Mouse (Mus musculus) hindlimb bud, embryonic 11.5 days (tissue): ENCODE measurements around the gene Zfp94.

Experiments
- DNase-seq: peaks from one replicate; pipeline ENCODE4 v3.0.0-alpha.2; 2012; ENCODE audit warnings: low read depth, low spot score; ENCODE audit errors: extremely low spot score

Zfp94 gene

DNA sequence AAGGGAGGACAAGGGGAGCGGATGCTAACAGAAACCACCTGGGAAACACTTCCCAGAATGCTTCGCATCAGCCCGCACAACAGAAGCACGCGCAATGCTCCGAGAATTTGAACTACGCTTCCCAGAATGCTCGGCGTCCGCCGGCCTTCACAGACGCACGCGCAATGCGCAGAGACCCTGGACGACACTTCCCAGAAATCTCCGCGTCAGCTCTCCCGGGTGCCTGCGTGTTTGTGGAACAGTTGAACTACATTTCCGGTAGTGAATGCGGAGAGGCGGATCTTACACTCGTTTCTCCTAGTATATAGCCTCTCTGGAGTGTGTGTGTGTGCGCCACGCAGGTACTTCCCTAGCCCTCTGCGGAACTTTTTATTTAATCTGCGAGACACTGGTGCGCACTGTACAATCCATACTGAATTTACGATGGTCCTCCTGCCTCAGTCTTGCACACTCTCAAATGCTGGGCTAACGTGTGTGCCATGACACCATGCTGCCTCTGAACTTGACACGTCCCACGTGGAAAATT is at the start of gene Zfp94:
TSS of gene Zfp94 (minus strand) at position 100 of the 526 bp plus-strand sequence.
- DNase-seq = peak; percentile 93

- DNase-seq = no peak
These were observed 49.0 kb upstream of the Zfp94 start for GRCm38 (mm10) chr7:24365258-24366014.

DNA sequence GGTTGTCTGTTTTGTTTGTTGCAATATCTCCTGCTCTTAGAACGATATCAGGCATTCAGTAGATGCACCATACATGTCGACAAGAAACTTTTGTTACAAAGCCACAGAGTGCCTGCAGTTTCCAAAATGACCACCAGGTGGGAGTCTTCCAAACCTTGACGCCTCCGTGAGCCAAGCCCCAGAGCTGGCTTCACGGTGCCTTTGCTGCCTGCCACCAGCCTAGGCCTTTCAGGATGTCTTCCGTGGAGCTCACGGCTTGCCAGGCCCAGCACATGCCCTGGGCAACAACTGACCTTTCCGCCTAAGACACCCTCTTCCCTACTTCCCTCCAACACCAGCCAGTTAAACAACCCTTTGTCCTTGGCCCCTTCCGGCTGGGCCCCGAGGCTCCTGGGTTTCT is 48.4 kb upstream of the Zfp94 start:
- peak; percentile 86 for DNase-seq

GRCm38 (mm10) chr7:24363228-24363627 is 46.8 kb upstream of the Zfp94 start:
- no peak for DNase-seq

DNA sequence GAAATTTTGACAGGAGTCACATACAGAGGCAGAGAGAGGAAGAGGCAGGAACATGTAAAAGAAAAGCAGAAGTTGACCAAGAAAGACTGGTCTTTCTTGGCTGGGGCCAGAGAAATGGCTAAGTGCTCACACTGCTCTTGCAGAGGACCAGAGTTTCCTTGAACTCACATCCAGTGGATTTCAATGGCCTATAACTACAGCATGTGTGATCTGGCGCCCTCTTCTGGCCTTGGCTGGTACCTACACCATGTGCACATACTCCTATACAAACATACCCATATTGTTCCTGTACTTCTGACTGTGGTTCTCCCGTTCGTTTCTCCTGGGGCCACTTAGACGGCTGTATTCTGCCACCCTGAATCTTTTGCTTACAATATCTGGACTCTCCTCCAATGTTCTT is 44.5 kb upstream of the Zfp94 start:
- DNase-seq = no peak

DNA sequence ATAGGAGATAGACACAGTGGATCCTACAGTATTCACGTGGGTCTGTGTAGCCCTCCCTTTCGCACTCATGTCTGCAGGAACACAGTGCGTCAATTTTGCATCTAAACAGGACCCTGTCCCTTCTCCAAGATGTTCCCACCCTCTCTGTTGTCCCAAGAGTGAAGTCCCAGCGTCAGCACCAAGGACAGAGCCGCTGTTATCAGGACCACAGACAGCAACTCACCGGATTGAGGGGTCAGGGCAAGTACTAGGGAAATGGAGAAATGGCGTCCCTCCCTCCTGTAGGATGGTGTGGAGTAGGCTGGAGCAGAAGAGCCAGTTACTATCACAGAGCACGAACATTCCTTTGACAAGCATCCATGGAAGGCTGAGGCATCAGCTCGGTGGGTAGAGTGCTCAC is 42.8 kb upstream of the Zfp94 start:
- DNase-seq = peak; percentile 47

- DNase-seq = no peak
These were observed 41.4 kb upstream of the Zfp94 start for GRCm38 (mm10) chr7:24357899-24358298.

DNA sequence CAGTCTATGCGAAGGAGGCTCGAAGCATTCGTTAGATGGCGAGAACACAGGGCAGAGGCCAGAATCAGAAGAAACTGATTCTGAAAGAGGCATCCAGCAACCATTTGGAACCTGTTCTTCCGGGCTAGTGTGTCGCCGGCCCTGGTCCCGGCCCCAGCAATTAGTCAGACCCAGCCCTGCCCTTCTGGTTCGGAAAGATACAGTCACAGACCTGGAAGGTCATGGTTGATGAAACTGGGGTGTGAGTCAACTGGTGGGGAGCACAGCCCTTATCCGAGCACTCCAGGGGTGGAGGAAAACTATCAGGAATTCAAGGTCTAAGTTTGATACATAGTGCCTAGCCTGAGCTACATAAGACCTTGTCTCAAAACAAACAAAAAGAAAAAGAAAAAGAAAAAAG is 39.6 kb upstream of the Zfp94 start:
- no peak for DNase-seq

GRCm38 (mm10) chr7:24355646-24356045 is 39.2 kb upstream of the Zfp94 start:
- DNase-seq = no peak

- DNase-seq = no peak
These were observed 32.4 kb upstream of the Zfp94 start, which contains the start of gene Lypd5 for GRCm38 (mm10) chr7:24348896-24349295. Gene Lypd5 (plus strand): TSS chr7:24349196.

DNA sequence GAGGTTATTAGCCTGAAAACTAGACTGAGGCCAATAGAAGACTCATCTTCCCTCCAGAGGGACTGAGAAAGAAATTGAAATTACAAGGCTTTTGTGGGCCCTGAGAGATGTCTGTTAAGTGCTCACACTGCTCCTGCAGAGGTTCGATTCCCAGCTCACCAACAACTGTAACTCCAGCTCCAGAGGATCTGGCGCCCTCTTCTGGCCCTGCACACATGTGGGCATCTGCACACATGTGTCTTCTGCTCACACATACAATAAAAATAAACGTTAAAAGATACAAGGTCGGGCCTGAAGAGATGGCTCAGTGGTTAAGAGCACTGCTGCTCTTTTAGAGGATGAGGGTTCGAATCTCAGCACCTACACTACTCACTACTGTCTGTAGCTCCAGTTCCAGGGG is 30.0 kb upstream of the Zfp94 start:
- DNase-seq = no peak

DNA sequence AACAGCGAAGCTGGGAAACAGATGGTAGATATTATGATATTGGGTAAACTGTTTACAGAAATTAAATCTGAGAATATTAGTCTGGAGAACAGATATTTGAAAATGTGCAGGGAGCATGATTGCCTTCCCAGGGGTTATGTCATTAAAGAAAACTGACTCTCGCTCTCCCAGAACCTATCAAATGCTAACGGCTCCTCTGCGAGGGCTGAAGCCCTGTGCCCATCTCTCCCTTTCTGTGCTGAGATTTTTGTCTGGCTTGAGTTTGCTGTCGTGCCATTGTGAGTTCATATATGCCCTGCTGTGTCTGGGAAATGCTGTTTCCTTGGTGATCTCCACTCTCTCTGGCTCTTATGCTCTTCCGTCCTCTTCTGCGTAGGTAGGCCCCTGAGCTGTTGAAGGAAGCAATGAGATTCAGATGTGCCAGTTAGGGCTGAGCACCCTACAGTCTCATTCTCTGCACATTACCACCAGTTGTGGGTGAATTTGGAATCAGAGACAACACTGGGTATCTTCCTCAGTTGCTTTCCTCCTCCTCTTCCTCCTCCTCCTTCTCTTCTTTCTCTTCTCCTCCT is 27.3 kb upstream of the Zfp94 start:
- no peak for DNase-seq

DNA sequence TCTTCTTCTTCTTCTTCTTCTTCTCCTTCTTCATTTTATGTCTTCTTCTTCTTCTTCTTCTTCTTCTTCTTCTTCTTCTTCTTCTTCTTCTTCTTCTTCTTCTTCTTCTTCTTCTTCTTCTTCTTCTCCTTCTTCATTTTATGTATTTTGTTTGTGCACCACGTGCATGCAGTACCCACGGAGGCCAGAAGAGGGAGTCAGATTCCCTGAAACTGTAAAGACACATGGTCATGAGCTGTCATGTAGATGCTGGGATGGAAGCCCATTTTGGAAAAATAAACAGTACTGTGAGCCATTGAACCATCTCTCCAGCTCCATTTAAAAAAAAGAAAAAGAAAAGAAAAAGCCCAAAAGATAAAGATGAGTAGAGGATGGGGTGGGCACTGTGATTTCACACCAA is 21.8 kb upstream of the Zfp94 start:
- no peak for DNase-seq

- peak; percentile 41 for DNase-seq
These were observed 19.3 kb upstream of the Zfp94 start for GRCm38 (mm10) chr7:24335699-24336309.

DNA sequence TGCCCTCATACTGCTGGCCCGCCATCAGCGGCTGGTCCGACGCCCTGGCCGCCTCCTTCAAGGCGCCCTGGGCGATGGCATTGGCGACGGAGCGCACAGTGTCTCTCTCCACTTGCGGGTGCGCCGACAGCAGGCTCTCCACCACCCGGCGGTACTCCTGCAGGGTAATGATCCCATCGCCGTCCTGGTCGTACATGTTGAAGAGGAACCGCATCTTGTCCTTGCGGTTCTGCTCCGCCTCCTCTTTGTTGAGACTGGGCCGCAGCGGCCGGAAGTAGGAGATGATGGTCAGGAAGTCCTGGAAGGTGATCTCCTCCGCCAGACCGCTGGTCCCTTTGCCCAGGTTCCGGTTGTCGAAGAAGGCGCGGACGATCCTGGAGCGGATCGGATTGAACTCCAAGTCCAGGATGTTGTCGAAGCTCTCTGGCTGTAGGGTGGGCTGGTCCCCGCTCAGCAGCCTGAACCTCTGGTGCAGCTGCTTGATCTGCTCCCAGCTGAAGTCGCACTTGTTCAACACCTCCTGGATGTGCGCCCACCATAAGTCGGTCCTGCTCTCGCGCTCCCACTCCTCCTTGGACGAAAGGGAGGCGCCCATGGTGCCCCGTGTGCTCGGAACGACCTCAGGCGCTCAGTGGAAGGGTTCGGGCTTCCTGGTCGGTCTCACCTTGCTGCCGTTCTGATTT is 17.0 kb upstream of the Zfp94 start, which contains the start of gene Tescl:
TSS of gene Tescl (minus strand) at position 633 of the 683 bp plus-strand sequence.
- DNase-seq = no peak

- DNase-seq = no peak
These were observed 11.0 kb upstream of the Zfp94 start for GRCm38 (mm10) chr7:24327281-24327975.

DNA sequence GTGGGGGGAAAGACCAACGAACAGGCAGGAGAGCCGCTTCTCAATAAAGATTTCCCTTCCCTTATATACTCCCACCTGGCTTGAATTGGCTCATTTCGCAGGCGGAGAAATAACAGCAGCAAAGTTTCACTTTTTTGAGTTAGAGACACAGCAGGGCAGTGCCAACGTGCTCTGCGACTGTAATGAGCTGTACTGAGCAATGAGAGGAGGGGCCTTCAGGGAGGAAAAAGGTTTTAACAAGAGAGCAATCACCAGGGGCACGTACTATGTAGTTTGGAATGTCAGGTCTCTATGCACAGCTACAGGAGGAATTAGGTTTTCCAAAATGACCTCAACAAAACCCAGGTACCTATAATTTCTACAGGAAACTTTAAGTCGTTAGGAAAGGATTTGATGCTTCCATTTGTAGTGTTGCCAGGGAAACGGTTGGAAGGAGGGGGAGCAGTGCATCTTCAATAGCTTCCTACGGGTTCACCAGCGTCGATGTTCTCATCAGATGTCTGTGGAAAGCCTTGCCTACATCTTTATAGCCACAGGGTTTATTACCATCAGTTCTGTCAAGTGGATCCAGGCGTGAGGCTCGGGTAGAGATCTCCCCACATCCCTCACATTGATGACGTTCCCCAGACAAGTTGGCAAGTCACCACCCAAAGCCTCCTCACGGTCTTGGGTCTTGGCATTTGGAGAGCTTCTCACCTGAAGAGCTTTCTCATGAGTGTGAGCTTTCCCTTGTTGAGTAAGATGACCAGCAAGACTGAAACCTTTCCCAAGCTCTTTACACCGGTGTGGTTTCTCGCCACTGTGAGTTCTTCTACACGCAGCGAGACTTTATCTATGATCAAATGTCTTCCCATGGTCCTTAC is 10.0 kb upstream of the Zfp94 start:
- DNase-seq = no peak

DNA sequence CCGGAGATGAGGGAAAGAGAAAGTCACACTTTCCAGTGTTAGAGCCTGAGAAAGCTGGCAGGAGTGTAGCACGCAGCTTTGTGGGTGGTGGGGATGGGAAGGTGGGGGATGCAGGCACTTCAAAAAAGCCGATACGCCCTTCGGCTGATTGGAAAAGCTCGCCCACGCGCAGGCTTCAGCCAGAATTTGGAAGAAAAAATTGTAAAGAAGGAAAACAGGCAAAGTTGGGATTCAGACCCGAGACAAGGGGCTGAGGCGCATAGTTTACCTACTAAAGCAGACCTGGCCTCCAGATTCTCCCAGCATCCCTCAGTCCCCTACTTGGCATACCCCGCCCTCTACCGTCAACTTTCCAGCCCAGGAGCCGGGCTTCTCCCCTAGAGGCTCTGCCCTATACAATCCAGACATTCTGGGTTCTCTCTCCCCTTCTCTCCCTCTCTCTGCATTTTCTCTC is 9.2 kb upstream of the Zfp94 start:
- DNase-seq = no peak

GRCm38 (mm10) chr7:24325197-24325596 is 8.7 kb upstream of the Zfp94 start:
- no peak for DNase-seq

- no peak for DNase-seq
These were observed 6.1 kb upstream of the Zfp94 start for GRCm38 (mm10) chr7:24322593-24322992.
